Mouse (Mus musculus): ENCODE measurements around the gene Yy1.

DNA sequence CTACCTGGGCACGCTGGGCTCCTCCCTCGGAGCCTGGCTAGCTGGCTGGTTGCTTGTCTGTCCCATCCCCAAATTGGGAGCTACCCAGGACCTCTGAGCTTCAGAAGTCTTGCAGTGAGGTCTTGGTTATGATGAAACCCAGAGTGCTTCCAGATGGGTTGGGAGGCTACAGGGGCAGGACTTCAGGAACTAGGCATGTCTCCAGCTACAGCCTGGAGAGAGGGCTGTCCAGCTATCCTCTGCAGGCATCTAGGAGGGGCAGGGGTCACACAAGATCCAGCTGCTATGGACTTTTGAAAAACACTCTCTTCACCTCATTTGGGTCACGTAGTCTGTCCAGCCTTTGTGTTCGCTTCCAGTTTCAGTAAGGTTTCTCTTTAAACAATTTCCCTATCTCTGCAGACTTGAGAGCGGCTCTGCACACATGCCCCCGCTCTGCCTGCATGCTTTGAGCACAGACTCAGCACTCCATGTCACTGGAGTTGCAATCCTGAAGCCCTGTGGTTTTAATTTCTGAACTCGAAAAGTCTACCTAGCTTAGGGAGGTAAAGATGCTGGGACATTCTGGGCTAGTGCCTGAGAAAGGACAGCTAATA is 64.9 kb downstream of the Yy1 start:
- TF ChIP-seq MYOD1 (IDR thresholded peaks at IDR 0.05; ENCODE audit: control insufficient read depth, insufficient read length, low read depth) (no peak), CTCF (IDR thresholded peaks at IDR 0.05; ENCODE audit: control insufficient read depth, insufficient read depth, insufficient read length) (no peak), USF1 (IDR thresholded peaks at IDR 0.05; ENCODE audit: low read depth) (no peak), CEBPB (IDR thresholded peaks at IDR 0.05; ENCODE audit: low read depth) (no peak), MYOG (IDR thresholded peaks at IDR 0.05; ENCODE audit: control insufficient read depth, extremely low read depth, insufficient read length) (no peak), FOSL1 (IDR thresholded peaks at IDR 0.05; ENCODE audit: insufficient read depth, low read length, poor library complexity, severe bottlenecking) (no peak)

Measured in C2C12 (cell line).